Mouse (Mus musculus) adrenal gland, adult (tissue): ENCODE measurements at regions not wholly inside any gene's neighbourhood (a gene's known extent, or its start where the extent isn't known, plus 50 kb on each side); places are given as distances from the start of the nearest gene placed in this dataset.

Experiments
- DNase-seq, 2 experiments: peaks; one replicate each; pipeline ENCODE4 v3.0.0; 2022 to 2023; ENCODE audit warnings: low spot score in 1 of 2; ENCODE audit not compliant: inconsistent age in 2 of 2

- DNase-seq: no peak
Observed at GRCm38 (mm10) chr16:24068250-24068813, 79.7 kb upstream of the Bcl6 start.

DNA sequence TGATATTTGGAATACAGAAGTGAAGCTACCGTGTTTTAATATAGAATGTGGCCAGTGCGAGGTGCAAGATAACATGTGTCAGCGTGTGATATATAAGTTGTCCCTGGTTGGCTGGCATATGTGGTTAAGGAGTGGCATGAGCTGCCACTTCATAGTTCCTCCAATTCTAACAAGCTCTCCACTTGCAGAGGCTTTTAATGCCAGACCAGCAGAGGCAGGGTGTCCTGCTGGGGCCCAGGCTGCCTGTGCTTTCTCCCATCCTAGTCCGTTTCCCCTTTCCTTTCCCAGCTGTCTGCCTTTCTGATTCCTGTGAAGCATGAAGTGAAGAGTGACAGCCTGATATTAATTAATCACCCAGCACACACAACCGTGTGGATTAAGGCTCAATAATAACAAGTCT lies 73.7 kb upstream of the Bcl6 start:
- no peak for DNase-seq

DNA sequence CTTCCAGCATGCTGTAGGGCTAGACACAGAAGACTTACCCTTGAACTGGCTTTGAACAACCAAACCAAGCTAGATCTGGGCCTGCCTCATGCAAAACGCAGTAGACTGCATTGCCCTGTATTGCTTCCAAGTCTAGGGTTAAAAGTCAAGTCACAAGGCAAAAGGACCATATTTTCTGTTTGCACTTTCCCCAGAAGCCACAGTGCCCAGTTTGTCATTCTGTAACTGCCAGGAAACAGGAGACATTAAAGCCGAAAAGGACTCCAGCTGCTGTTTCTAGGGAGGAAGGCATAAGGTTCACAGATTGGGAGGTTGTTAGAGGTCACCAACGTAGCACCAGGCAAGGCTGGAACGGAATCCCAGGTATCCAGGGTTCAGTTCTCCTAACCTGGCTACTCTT lies 72.8 kb upstream of the Bcl6 start:
- no peak for DNase-seq

GRCm38 (mm10) chr16:24059090-24059600 lies 70.5 kb upstream of the Bcl6 start:
- DNase-seq: no peak

GRCm38 (mm10) chr16:24056885-24057531 lies 68.4 kb upstream of the Bcl6 start:
- peak in 1 of 2 experiments; percentile 47 for DNase-seq

GRCm38 (mm10) chr16:24056123-24056884 lies 67.7 kb upstream of the Bcl6 start:
- no peak for DNase-seq

- no peak for DNase-seq
Observed at GRCm38 (mm10) chr16:24054293-24054692, 65.6 kb upstream of the Bcl6 start.

DNA sequence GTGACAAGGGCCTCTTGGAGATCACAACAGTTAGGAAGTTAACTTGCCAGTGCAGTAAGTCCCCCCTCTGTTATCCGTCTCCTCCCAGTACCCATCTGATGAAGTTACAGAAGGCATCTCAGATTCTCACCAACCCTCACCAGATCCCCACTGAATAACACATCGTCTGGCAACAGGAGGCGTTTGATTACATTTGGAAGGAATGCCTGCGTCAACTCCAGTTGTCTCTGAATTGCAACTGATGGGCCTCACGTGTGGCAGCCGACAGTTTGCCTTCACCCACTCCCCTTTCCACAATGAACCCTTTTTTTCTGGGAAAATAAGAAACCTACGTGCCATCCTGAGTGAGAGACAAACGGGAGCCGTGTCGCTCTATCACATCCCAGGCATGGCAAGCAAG lies 64.8 kb upstream of the Bcl6 start:
- no peak for DNase-seq

- DNase-seq: no peak
Observed at GRCm38 (mm10) chr16:24050856-24051640, 62.4 kb upstream of the Bcl6 start.

- DNase-seq: no peak
Observed at GRCm38 (mm10) chr16:24043779-24044178, 55.1 kb upstream of the Bcl6 start.

DNA sequence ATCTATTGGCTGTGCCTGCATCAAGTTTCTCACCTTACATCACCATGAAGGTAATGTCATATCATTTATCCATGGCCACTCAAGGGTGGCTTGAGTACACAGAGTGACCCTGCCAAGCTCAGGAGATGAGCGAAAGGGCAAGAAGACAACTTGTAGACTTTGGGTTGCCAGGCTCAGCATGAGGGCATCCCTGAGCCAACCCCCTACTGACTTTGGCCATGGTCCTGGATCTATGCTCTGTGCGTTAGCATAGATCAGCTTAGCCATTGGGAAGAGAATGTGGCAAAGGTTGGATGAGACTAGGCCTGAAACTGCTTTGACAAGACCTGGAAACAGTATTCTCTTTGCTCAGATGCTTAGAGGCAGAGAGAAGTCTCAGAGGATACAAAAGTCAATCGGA lies 54.3 kb upstream of the Bcl6 start:
- no peak for DNase-seq

DNA sequence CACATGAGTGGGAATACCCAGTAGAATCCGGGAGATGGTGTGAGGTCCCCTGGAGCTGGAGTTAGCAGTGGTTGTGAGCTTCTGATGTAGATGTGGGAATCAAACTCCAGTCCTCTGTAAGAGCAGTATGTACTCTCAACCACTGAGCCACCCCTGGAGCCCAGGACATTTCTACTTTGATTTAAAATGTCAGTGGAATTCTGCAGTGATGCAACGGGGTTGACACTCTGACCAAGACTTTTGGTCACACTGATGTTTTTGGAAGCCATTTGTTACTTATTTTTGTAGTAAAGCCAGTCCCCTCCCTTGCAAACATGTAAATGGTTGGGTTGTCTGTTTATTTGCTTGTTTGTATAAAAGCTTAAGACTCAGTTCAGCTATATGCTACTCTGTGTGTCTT lies 53.6 kb upstream of the Bcl6 start:
- no peak for DNase-seq

- DNase-seq: no peak
Observed at GRCm38 (mm10) chr16:24041403-24041802, 52.8 kb upstream of the Bcl6 start.

- peak in 1 of 2 experiments; percentile 42 for DNase-seq
Observed at GRCm38 (mm10) chr16:24039765-24040164, 51.1 kb upstream of the Bcl6 start.
